Mouse (Mus musculus): Measurements from ENCODE around the gene Adgrf3.

Gene Adgrf3

GRCm38 (mm10) chr5:30203216-30203885, 2.2 kb downstream of the Adgrf3 start:
- intact Hi-C loops (cut with DNase I) = no loop called here

GRCm38 (mm10) chr5:30202221-30202620, 3.3 kb downstream of the Adgrf3 start:
- intact Hi-C loops (cut with DNase I) = no loop called here

DNA sequence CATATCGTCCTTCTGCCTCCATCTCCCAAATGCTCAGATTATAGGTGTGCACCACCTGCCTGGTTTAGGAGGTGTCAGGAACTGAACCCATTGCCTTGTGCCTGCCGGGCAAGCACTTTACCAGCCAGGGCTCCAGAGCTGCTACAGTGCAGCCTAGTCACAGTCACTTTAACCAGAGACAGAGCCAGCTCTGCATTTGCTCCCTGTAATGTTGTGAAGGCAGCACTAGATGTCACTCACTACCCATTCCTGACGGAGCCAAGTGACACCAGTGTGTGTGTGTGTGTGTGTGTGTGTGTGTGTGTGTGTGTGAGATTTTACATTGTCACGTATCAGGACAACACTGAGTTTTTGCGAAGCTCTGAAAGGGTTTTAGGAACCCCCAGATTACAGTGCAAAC, 4.0 kb downstream of the Adgrf3 start:
- intact Hi-C loops (cut with DNase I) = no loop called here

DNA sequence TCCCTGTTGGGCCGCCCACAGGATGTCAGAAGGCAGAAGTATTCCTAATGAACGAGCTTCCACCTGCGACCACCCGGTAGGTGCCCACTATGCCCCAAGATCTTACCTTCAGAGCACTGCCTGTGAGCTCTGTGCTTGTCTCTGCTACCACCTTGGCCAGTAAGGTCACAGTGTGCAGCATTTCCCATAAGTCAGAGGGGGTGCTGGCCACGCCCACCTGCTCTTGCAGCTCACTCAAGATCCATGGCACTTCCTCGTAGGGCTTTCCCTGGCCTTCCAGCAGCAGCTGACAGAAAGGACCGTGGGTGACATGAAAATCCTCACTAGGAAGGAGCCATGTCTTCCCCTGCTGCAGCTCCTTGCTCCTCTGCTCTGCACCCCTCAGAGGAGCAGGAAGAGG, 7.3 kb downstream of the Adgrf3 start:
- intact Hi-C loops (cut with DNase I) = loop anchor here (5.0 kb wide), 1 partner anchor 86 kb away; no protein-coding TSS in a partner anchor

GRCm38 (mm10) chr5:30195340-30195739, 10.2 kb downstream of the Adgrf3 start:
- intact Hi-C loops (cut with DNase I) = loop anchor here (5.0 kb wide), 1 partner anchor 83 kb away; no protein-coding TSS in a partner anchor

DNA sequence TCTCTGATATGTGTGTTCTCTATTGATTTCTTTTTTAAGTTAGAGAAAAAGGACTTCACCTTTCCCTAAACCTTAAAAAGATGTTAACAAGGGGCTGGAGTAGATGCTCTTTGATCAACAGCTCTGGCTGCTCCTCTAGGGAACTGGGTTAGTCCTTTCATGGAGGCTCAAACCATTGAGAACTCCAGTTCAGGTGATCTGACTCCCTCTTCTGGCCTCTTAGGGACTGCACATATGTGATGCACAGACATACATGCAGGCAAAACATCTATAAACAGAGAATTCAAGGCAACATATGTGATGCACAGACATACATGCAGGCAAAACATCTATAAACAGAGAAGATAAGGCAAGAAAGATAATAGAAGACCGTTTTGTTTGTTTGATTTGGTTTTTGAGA, 13.1 kb downstream of the Adgrf3 start:
- intact Hi-C loops (cut with DNase I) = no loop called here

DNA sequence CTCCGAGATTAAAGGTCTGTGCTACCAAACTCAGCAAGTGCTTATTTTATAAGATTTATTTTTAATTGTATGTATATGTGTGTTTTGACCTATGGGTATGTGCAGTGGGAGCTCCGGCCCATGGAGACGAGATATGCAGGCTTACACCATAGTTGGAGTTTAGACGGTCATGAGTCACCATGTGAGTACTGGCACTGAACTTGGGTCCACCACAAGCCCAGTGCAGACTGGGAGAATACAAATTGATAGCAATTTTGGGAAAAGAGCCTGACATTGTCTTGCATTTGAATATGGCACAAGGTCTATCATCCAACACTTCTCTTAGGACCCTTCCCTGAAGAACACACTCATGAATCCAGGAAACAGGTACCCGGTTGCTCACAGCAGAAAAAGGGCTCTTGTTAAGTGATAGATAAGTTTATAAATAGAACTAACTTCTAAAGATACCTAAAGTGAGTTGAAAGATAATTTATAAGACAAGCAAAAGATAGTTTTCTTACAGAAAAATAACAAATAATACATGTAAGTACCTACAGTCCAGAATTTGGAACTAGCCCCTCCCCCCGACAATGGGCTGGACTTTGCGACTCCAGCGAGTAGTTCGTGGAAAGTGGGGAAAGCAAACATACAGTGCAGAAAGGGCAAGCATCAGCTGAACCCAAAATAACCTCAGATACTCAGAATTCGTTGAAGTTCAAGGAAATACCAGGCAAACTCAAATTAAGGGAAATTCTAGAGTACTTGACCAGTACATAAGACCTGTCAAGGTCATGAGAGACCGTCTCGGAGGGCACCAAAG, 17.6 kb downstream of the Adgrf3 start:
- intact Hi-C loops (cut with DNase I) = no loop called here

DNA sequence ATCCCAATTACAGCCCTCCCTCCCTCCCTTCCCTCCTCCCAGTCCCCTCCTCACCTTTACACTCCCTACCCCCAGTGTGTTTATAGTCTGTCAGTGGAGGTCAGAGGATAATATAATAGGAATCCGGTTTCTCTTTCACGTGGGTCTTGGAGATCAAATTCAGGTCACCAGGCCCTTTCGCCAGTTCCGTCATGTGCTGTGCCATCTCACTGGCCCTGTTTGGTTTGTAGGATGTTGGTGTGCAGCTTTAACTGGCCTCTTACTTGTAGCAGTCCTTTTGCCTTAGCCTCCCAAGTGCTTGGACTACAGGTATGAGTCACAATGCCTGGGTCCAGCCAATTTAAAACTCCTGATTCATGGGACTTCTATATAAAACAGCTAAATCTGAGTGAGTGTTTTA, 29.7 kb downstream of the Adgrf3 start:
- intact Hi-C loops (cut with DNase I) = no loop called here

DNA sequence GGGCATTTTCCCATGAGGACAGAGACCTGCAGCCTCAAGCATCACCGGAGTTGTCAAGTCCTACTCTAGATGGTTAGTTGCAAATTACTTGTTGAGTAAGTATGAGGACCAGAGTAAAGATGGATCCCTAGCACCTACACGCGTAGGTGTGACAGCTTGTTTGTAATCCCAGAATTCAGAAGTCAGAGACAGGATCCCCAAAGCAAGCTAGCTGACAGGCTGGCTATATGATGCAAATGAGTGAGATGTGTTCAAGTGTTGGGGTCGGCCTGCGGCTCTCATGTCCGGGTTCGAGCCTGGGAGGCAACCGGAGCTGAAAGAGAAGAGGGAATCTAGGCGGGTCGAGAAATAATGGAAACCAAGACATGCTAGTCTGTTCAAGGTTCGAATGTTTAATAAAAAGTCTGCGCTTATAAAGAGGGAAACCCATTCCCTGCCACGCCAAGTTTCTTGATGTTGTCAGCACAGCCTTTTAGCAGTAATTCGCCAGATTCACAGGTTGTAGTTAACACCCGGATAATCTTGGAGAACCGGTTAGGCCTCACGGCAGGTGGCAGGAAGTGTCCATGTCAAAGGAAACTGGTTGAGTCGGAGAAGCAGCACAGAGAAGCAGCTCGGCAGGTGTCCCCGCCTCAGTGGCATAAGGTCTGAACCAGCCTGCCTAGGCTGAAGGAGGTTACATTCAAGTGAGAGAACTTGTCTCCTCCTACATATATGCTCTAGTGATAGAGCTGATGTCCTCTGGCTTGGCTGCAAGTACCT, 32.4 kb downstream of the Adgrf3 start:
- intact Hi-C loops (cut with DNase I) = no loop called here

- intact Hi-C loops (cut with DNase I) = no loop called here
Observed at GRCm38 (mm10) chr5:30172115-30172514, 33.4 kb downstream of the Adgrf3 start.

DNA sequence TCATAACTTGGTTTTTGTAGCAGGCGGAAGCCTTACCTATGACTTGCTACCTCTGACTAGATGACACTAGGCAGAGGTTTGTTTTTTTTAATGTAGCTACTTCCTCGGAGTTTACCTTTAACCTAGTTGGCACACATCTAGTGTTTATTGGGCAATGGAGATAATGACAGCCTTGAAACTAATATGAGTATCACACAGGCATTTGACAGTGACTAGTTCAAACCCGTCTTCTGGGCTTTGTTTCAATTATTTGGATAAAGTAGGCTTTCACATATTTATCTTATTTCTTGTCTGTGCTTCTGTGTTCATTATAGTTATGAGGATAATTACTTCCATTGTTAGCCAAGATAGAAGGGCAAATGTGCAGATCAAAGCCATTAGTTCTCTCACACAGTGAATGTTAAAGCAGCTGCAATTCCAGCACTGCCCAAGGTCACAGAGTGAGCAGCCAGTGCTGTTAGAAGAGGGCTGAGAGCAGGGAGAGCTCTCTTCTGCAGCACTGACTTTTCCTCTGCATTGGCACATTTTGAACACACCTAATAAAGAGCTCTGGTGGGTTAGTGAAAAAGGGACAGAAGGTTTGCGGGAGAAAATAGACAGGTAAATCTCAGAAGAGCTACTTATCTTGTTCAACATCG, 35.1 kb downstream of the Adgrf3 start:
- intact Hi-C loops (cut with DNase I) = no loop called here

DNA sequence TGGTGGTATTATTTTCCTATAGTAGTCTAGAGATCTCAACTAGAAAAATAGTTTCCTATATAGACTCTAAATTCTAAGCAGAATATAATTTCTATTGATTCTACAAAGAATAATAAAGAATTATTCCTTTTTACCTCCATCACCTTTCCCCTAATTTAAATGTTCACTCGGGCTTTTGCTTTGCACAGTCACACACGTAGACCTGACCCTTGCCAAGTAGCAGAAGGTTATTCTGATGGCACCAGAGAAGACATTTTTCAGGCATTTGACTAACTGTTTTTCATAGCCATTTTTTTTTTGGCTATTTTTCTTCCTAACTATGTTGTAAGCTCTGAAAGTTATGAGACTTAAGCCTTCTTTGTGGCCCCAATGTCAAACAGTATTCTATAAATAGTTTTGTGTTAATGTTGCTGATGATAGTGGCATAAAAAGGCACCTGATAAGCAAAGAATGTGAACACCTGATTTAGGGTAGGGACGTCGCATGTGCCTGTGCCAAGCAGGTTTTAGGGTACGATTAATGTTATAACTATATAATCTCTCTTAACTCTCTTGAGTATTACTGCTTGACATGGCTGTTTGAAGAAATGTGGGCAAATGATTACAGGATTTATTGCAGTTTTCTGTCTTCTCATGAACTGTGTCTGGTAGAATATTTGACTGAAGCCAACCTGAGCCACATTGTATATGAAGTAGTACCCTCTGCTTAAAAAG, 40.1 kb downstream of the Adgrf3 start:
- intact Hi-C loops (cut with DNase I) = no loop called here

GRCm38 (mm10) chr5:30162339-30162738, 43.2 kb downstream of the Adgrf3 start:
- intact Hi-C loops (cut with DNase I) = no loop called here

- intact Hi-C loops (cut with DNase I) = no loop called here
Observed at GRCm38 (mm10) chr5:30161836-30162235, 43.7 kb downstream of the Adgrf3 start.

DNA sequence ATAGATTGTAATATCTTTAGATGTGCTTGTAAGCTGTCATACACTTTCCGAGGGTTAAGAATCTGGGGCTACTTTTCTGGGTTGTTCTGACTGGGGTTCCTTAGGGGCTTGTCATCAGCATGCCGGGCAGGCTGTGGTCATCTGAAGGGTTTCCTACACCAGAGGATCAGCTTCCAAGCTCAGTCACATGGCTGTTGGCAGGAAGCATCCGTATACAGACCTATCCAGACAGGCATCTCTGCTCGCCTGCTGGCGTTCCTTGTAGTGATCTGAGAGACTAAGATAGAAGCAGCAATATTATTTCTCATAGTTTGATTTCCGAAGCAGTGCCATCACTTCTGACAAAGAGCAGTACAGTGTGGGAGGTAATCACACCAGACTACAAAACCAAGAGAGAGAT, 45.9 kb downstream of the Adgrf3 start:
- intact Hi-C loops (cut with DNase I) = no loop called here

DNA sequence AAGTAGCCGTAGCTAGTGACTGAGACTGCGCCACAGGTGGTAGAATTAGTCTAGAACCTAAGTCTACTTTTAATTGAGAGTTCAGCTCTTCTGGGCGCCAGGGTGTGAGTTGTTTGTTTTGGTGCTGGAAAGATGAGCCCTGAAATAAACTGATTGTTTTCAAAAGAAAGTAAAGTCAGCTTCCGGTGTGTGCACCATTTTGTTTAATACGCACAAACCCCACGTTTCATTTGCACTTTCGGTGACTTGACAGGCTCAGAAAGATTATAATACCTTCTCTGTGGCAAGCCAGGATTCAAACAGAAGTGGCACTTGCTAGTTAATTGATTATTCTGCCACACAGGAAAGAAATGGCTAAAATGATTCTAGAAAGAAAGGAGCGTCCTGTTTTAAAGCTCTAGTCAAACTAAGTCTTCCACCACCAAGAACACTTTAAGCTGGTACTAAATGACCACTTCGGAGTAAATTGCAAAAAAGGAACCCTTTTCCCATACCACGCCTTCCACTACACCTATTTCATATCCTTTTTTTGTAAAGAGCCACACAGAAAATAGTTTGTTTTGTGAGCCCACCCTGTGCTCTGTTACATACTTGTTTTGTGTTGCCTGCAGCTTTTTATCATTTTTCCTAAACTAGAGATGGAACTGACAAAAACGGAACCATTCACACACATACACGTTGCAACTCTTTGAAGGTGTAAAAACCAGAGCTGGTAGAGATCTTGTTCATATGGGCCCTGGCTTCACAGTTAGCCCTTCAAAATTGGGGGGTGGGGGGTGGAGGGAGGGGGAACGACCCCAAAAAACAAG, 49.5 kb downstream of the Adgrf3 start:
- intact Hi-C loops (cut with DNase I) = no loop called here

DNA sequence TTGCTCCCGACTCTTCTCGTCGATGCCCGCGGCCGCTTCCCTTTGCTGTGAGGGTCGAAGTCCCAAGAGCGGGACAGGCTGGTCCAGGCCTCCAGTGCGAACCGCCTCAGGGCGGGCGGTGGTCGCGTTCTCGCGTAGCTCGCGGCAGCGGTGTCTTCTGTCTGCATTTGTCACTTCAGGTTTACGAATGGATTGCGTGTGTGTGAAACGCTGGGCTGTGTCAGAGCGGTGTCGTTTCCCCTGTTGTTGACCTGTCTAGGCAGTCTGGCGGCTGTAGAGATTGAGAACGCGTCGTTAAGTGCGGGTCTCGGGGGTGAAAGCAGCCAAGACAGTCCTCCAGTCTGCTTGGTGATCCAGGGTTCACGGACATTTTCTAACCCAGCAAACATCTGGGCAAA, 50.1 kb downstream of the Adgrf3 start:
- intact Hi-C loops (cut with DNase I) = no loop called here

DNA sequence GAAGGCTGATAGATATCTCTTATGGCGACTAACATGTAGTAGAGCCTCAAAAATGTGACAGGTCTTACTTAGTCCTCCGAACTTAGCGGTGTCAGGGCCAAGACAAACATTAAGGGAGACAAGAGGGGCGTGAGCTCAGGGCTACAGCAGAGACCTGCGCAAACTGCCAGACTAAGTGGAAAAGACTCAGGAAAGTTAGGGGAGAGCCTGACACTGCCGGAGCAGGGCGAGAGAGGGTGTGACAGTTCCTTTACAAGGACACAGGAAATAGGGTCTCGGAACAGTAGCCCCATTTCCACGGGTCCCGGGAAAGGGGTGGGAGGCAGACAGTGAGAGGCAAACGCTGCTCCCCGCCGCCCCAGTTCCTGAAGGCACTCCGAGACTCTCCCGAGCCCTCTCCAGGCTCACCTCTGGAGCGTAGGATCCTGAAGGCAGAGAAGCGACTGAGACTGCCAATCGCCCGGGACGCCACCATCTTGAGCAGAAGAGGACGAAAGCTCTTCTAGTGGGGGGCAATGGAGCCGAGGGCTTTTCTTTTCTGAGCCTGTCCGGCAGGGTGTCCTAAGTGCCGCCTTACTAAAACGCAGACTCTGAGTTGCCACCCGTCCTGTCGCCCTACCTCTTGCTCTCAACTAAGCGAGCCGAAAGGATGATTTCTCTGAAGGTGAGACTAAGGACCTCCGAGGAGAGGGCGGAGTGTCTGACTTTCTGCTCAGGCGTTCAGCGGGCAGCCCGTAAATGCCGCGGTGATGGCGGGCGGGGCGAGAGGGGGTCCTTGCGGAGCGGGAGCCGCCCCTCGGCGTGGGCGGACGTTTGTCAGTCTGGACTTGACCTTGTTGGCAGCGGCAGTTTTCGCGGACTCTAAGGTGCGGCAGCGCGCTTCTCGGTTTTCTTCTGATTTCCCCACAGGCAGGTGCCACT, 50.8 kb downstream of the Adgrf3 start, which contains the start of the genes Hadha and Hadhb:
Hadha (minus strand) TSS at position 689 of the 921 bp plus-strand sequence.
Hadhb (plus strand) TSS at position 775 of the 921 bp plus-strand sequence.
- intact Hi-C loops (cut with DNase I) = no loop called here

GRCm38 (mm10) chr5:30154013-30154412, 51.5 kb downstream of the Adgrf3 start:
- intact Hi-C loops (cut with DNase I) = no loop called here

Data from adrenal gland (tissue).